7 mouse cellular contexts compared by ENCODE assay signal in the genomic region with DNA sequence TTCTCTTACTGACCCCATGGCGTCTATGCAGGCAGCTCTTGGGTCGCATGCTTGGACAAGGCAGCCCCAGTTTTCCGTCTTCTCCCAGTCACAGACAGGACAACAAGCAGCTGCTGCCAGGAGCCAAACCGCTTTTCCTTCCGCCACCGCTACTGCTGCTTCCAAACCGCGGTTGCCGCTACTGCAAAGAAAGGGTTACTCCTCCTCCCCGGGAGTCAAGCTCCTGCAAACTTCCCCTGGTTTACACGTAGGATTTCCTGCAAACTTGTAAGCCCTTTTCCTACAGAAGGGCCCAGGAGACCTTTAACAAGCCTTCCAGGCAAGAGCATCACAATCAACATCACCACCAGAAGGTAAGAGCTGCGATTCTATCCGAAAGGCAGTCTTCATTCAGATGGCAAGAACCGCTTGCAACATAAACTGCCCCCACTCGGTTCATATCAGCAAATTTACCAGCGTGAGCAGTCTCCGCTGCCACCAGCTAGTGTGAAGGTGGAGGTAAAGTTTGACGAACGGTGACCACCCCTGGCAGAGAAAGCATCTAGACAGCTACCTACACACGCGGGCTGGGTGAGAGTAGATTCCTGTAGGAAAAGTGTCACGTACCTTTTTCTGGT.
A peak's percentile ranks its signal among the peaks of the same experiment; 100 is the strongest.
DNase-seq lines count a peak whose midpoint lies in the region; ATAC-seq and TF ChIP-seq lines count a peak whose summit lies in the region.

No protein-coding gene starts in this region.

- peak overlapping the region; percentile 33 for H3K4me3 ChIP-seq in lung, postnatal 0 days (ENCODE audit: low read depth, low read length)
- H3K4me3 ChIP-seq in lung, adult 2 months (replicated peaks; ENCODE audit: extremely low read depth, low read depth, low read length) = no peak overlapping the region
- peak overlapping the region; percentile 65 for H3K4me3 ChIP-seq in embryonic facial prominence, embryonic 12.5 days
- H3K4me3 ChIP-seq in hindbrain, embryonic 14.5 days (replicated peaks; ENCODE audit: low read length) = peak overlapping the region; percentile 72
- peak overlapping the region; percentile 45 for H3K4me3 ChIP-seq in liver, embryonic 12.5 days

- ATAC-seq in lung, postnatal 0 days = no peak
- no peak for ATAC-seq in embryonic facial prominence, embryonic 12.5 days (ENCODE audit: insufficient number of reproducible peaks, insufficient read depth, low FRiP score, low TSS enrichment)
- ATAC-seq in hindbrain, embryonic 14.5 days (ENCODE audit: low FRiP score) = peak; percentile 53
- ATAC-seq in liver, embryonic 12.5 days = no peak

- H3K27me3 ChIP-seq in lung, postnatal 0 days (replicated peaks; ENCODE audit: insufficient read depth, low read length) = peaks cover 13% of the 10 kb centered on the region; the same call in 1 of the 2 replicates
- peaks cover 33% of the 10 kb centered on the region for H3K27me3 ChIP-seq in embryonic facial prominence, embryonic 12.5 days
- no peaks in the 10 kb centered on the region for H3K27me3 ChIP-seq in hindbrain, embryonic 14.5 days (ENCODE audit: control insufficient read depth, insufficient read depth, low read length)
- H3K27me3 ChIP-seq in liver, embryonic 12.5 days (replicated peaks) = peaks cover 28% of the 10 kb centered on the region

- no peak overlapping the region for H3K9ac ChIP-seq in lung, postnatal 0 days (replicated peaks; ENCODE audit: low read depth)
- peak overlapping the region; percentile 50; the same call in 1 of the 2 replicates for H3K9ac ChIP-seq in embryonic facial prominence, embryonic 12.5 days
- peak overlapping the region; percentile 74 for H3K9ac ChIP-seq in hindbrain, embryonic 14.5 days
- H3K9ac ChIP-seq in liver, embryonic 12.5 days = no peak overlapping the region

- H3K36me3 ChIP-seq in lung, postnatal 0 days (ENCODE audit: insufficient read depth, low read length) = no peaks in the 10 kb centered on the region
- H3K36me3 ChIP-seq in embryonic facial prominence, embryonic 12.5 days = no peaks in the 10 kb centered on the region
- H3K36me3 ChIP-seq in hindbrain, embryonic 14.5 days (replicated peaks; ENCODE audit: control insufficient read depth, insufficient read depth) = no peaks in the 10 kb centered on the region
- H3K36me3 ChIP-seq in liver, embryonic 12.5 days = no peaks in the 10 kb centered on the region

- peak; percentile 1; the same call in 1 of the 2 replicates for TF ChIP-seq CTCF in lung, postnatal 0 days (IDR thresholded peaks at IDR 0.05)
- TF ChIP-seq CTCF in lung, adult 2 months (IDR thresholded peaks at IDR 0.05; ENCODE audit: insufficient read depth, low read length) = no peak

- no peak overlapping the region for H3K27ac ChIP-seq in lung, postnatal 0 days (ENCODE audit: low read length)
- no peak overlapping the region for H3K27ac ChIP-seq in embryonic facial prominence, embryonic 12.5 days
- H3K27ac ChIP-seq in hindbrain, embryonic 14.5 days = peak overlapping the region; percentile 83; the same call in 1 of the 2 replicates
- no peak overlapping the region for H3K27ac ChIP-seq in liver, embryonic 12.5 days

- DNase-seq in lung, postnatal 0 days (ENCODE audit: low spot score) = no peak
- DNase-seq in lung, adult 2 months = no peak
- DNase-seq in hindbrain, embryonic 14.5 days (ENCODE audit: low spot score) = peak; percentile 33
- DNase-seq in right cerebral cortex, postnatal 25 days = peak; percentile 45
- DNase-seq in ovary, postnatal 36 days (ENCODE audit: low spot score) = no peak

- H3K9me3 ChIP-seq in lung, postnatal 0 days (ENCODE audit: low read length) = no peaks in the 10 kb centered on the region
- H3K9me3 ChIP-seq in embryonic facial prominence, embryonic 12.5 days = no peaks in the 10 kb centered on the region
- H3K9me3 ChIP-seq in hindbrain, embryonic 14.5 days (ENCODE audit: control insufficient read depth, low read length) = no peaks in the 10 kb centered on the region
- no peaks in the 10 kb centered on the region for H3K9me3 ChIP-seq in liver, embryonic 12.5 days (replicated peaks)

- no peak for TF ChIP-seq POLR2A in lung, adult 2 months (IDR thresholded peaks at IDR 0.05; ENCODE audit: borderline replicate concordance, extremely low read depth, low read depth, low read length)

- no peaks in the 10 kb centered on the region for H3K4me1 ChIP-seq in lung, postnatal 0 days (ENCODE audit: insufficient read depth, low read depth, low read length)
- H3K4me1 ChIP-seq in lung, adult 2 months (ENCODE audit: control insufficient read depth, insufficient read depth, low read length) = no peaks in the 10 kb centered on the region
- peaks cover 4% of the 10 kb centered on the region; the same call in 1 of the 2 replicates for H3K4me1 ChIP-seq in embryonic facial prominence, embryonic 12.5 days
- peaks cover 9% of the 10 kb centered on the region; the same call in 1 of the 2 replicates for H3K4me1 ChIP-seq in hindbrain, embryonic 14.5 days (replicated peaks; ENCODE audit: control insufficient read depth, insufficient read depth, low read length)
- H3K4me1 ChIP-seq in liver, embryonic 12.5 days = no peaks in the 10 kb centered on the region

- 2% methylated on average over 22 of the region's 22 CpGs for WGBS in lung, postnatal 0 days
- 1% methylated on average over 22 of the region's 22 CpGs for WGBS in lung, adult 2 months
- WGBS in embryonic facial prominence, embryonic 12.5 days = under 1% methylated on average over 22 of the region's 22 CpGs
- WGBS in hindbrain, embryonic 14.5 days = under 1% methylated on average over 22 of the region's 22 CpGs
- under 1% methylated on average over 22 of the region's 22 CpGs for WGBS in liver, embryonic 12.5 days (ENCODE audit: insufficient replicate concordance)

- H3K4me2 ChIP-seq in lung, postnatal 0 days (replicated peaks; ENCODE audit: low read depth, low read length) = peak overlapping the region; percentile 67
- H3K4me2 ChIP-seq in embryonic facial prominence, embryonic 12.5 days (replicated peaks) = peak overlapping the region; percentile 100
- peak overlapping the region; percentile 91 for H3K4me2 ChIP-seq in hindbrain, embryonic 14.5 days (replicated peaks)
- H3K4me2 ChIP-seq in liver, embryonic 12.5 days = peak overlapping the region; percentile 69

- no peak for TF ChIP-seq EP300 in lung, postnatal 0 days (IDR thresholded peaks at IDR 0.05)

Comparison
In these comparisons a context has a peak if more than half of its experiments do, and no peak if none do; other contexts are left out.
1. DNase-seq: peak in hindbrain, embryonic 14.5 days (single experiment) and right cerebral cortex, postnatal 25 days (single experiment); none in lung, postnatal 0 days (single experiment), lung, adult 2 months (single experiment) and ovary, postnatal 36 days (single experiment).
2. H3K9ac ChIP-seq: peak in embryonic facial prominence, embryonic 12.5 days (single experiment) and hindbrain, embryonic 14.5 days (single experiment); none in lung, postnatal 0 days (single experiment) and liver, embryonic 12.5 days (single experiment).
3. Peak in every context shown above with its lines, with median percentiles within 50 percentile points of each other: H3K4me2 ChIP-seq.